Mouse (Mus musculus) testis, adult 2 months (tissue): ENCODE results near the gene Tcam1.

ENCODE experiments used
- CTCF ChIP-seq: fragments of 200-500 bp; IDR thresholded peaks from 2 replicates; pipeline ENCODE4 v1.5.1; 2012; ENCODE audit warnings: low read depth, mild to moderate bottlenecking, inconsistent platforms, low read length, moderate library complexity; ENCODE audit not compliant: control insufficient read depth, insufficient read depth, insufficient replicate concordance
- POLR2A ChIP-seq: fragments of 200-500 bp; IDR thresholded peaks from 2 replicates; pipeline ENCODE4 v1.6.1; 2012; ENCODE audit warnings: low read depth, mild to moderate bottlenecking, inconsistent platforms, low read length, moderate library complexity; ENCODE audit not compliant: control insufficient read depth

- TF ChIP-seq POLR2A (no peak), CTCF (no peak)
These were observed 8.0 kb upstream of the Tcam1 start for GRCm38 (mm10) chr11:106268326-106269059.
